Mouse (Mus musculus): Measurements from ENCODE around the gene Rpe. TPM values are rescaled to one million over a fixed set of nuclear protein-coding genes. Genes with fewer than 3 reads are reported as not detected.
A peak's percentile ranks its signal among the peaks of the same experiment; 100 is the strongest.

Rpe gene
- polyA plus RNA-seq (2015; fragmentation: Nextera tagmentation; extraction: Ambion mirVana), result 22.6 and 27.9 TPM in 2 replicates

- Histone ChIP-seq H3K9ac (ENCODE audit: low read depth, low read length) (peak within 1 kb of the TSS; percentile 89), H3K4me1 (ENCODE audit: control insufficient read depth, low read depth, low read length) (peaks cover 19% of the 10 kb centered on the region), H3K4me2 (ENCODE audit: low read depth, low read length) (peak within 1 kb of the TSS; percentile 65), H3K36me3 (ENCODE audit: control insufficient read depth, insufficient read depth) (no peaks in the 10 kb centered on the region), H3K4me3 (ENCODE audit: low read depth, low read length) (peak within 1 kb of the TSS; percentile 92), H3K27me3 (ENCODE audit: control insufficient read depth, insufficient read depth, low read depth, low read length) (no peaks in the 10 kb centered on the region), H3K27ac (ENCODE audit: low read length) (peak within 1 kb of the TSS; percentile 82), H3K9me3 (replicated peaks; ENCODE audit: control insufficient read depth, low read length) (no peaks in the 10 kb centered on the region)
- WGBS (ENCODE audit: insufficient replicate concordance), result under 1% methylated on average over 73 of the region's 73 CpGs
- peak; percentile 99 for ATAC-seq (ENCODE audit: low read depth)
Measured at GRCm38 (mm10) chr1:66700693-66701575, at the start of gene Rpe. Gene Rpe (plus strand): TSS chr1:66700831.

GRCm38 (mm10) chr1:66655119-66655746 lies 45.4 kb upstream of the Rpe start:
- Histone ChIP-seq H3K4me2 (ENCODE audit: low read depth, low read length) (no peak overlapping the region), H3K27ac (ENCODE audit: low read length) (no peak overlapping the region), H3K9me3 (replicated peaks; ENCODE audit: control insufficient read depth, low read length) (no peaks in the 10 kb centered on the region), H3K4me3 (ENCODE audit: low read depth, low read length) (no peak overlapping the region), H3K27me3 (ENCODE audit: control insufficient read depth, insufficient read depth, low read depth, low read length) (no peaks in the 10 kb centered on the region), H3K36me3 (ENCODE audit: control insufficient read depth, insufficient read depth) (no peaks in the 10 kb centered on the region), H3K4me1 (ENCODE audit: control insufficient read depth, low read depth, low read length) (no peaks in the 10 kb centered on the region), H3K9ac (ENCODE audit: low read depth, low read length) (no peak overlapping the region)
- WGBS (ENCODE audit: insufficient replicate concordance), result 52% methylated on average over 4 of the region's 4 CpGs
- no peak for ATAC-seq (ENCODE audit: low read depth)

GRCm38 (mm10) chr1:66655747-66656119 lies 44.9 kb upstream of the Rpe start:
- no peak overlapping the region for H3K27ac ChIP-seq (ENCODE audit: low read length)
- H3K27me3 ChIP-seq (ENCODE audit: control insufficient read depth, insufficient read depth, low read depth, low read length), result no peaks in the 10 kb centered on the region
- H3K4me2 ChIP-seq (ENCODE audit: low read depth, low read length), result no peak overlapping the region
- ATAC-seq (ENCODE audit: low read depth), result no peak
- no peaks in the 10 kb centered on the region for H3K9me3 ChIP-seq (replicated peaks; ENCODE audit: control insufficient read depth, low read length)
- H3K9ac ChIP-seq (ENCODE audit: low read depth, low read length), result no peak overlapping the region
- H3K4me1 ChIP-seq (ENCODE audit: control insufficient read depth, low read depth, low read length), result no peaks in the 10 kb centered on the region
- no peak overlapping the region for H3K4me3 ChIP-seq (ENCODE audit: low read depth, low read length)
- H3K36me3 ChIP-seq (ENCODE audit: control insufficient read depth, insufficient read depth), result no peaks in the 10 kb centered on the region

GRCm38 (mm10) chr1:66671475-66671874 lies 29.2 kb upstream of the Rpe start:
- ATAC-seq (ENCODE audit: low read depth), result peak; percentile 32; the same call in 1 of the 2 replicates
- Histone ChIP-seq H3K4me1 (ENCODE audit: control insufficient read depth, low read depth, low read length) (no peaks in the 10 kb centered on the region), H3K9me3 (replicated peaks; ENCODE audit: control insufficient read depth, low read length) (no peaks in the 10 kb centered on the region), H3K36me3 (ENCODE audit: control insufficient read depth, insufficient read depth) (no peaks in the 10 kb centered on the region), H3K27me3 (ENCODE audit: control insufficient read depth, insufficient read depth, low read depth, low read length) (no peaks in the 10 kb centered on the region), H3K4me3 (ENCODE audit: low read depth, low read length) (no peak overlapping the region), H3K9ac (ENCODE audit: low read depth, low read length) (no peak overlapping the region), H3K4me2 (ENCODE audit: low read depth, low read length) (no peak overlapping the region), H3K27ac (ENCODE audit: low read length) (no peak overlapping the region)
- WGBS (ENCODE audit: insufficient replicate concordance), result 58% methylated on average over 7 of the region's 7 CpGs

GRCm38 (mm10) chr1:66672812-66673211 lies 27.8 kb upstream of the Rpe start:
- Histone ChIP-seq H3K9ac (ENCODE audit: low read depth, low read length) (no peak overlapping the region), H3K27me3 (ENCODE audit: control insufficient read depth, insufficient read depth, low read depth, low read length) (no peaks in the 10 kb centered on the region), H3K36me3 (ENCODE audit: control insufficient read depth, insufficient read depth) (no peaks in the 10 kb centered on the region), H3K27ac (ENCODE audit: low read length) (no peak overlapping the region), H3K4me1 (ENCODE audit: control insufficient read depth, low read depth, low read length) (no peaks in the 10 kb centered on the region), H3K4me2 (ENCODE audit: low read depth, low read length) (no peak overlapping the region), H3K4me3 (ENCODE audit: low read depth, low read length) (no peak overlapping the region), H3K9me3 (replicated peaks; ENCODE audit: control insufficient read depth, low read length) (no peaks in the 10 kb centered on the region)
- 60% methylated on average over 7 of the region's 7 CpGs for whole genome bisulfite sequencing (ENCODE audit: insufficient replicate concordance)
- ATAC-seq (ENCODE audit: low read depth), result no peak

GRCm38 (mm10) chr1:66677928-66678327 lies 22.7 kb upstream of the Rpe start:
- Histone ChIP-seq H3K27ac (ENCODE audit: low read length) (no peak overlapping the region), H3K9me3 (replicated peaks; ENCODE audit: control insufficient read depth, low read length) (no peaks in the 10 kb centered on the region), H3K36me3 (ENCODE audit: control insufficient read depth, insufficient read depth) (no peaks in the 10 kb centered on the region), H3K27me3 (ENCODE audit: control insufficient read depth, insufficient read depth, low read depth, low read length) (no peaks in the 10 kb centered on the region), H3K9ac (ENCODE audit: low read depth, low read length) (no peak overlapping the region), H3K4me3 (ENCODE audit: low read depth, low read length) (no peak overlapping the region), H3K4me2 (ENCODE audit: low read depth, low read length) (no peak overlapping the region), H3K4me1 (ENCODE audit: control insufficient read depth, low read depth, low read length) (no peaks in the 10 kb centered on the region)
- 69% methylated on average over 14 of the region's 14 CpGs for WGBS (ENCODE audit: insufficient replicate concordance)
- no peak for ATAC-seq (ENCODE audit: low read depth)

GRCm38 (mm10) chr1:66678662-66679061 lies 22.0 kb upstream of the Rpe start:
- Histone ChIP-seq H3K36me3 (ENCODE audit: control insufficient read depth, insufficient read depth) (no peaks in the 10 kb centered on the region), H3K9me3 (replicated peaks; ENCODE audit: control insufficient read depth, low read length) (no peaks in the 10 kb centered on the region), H3K27me3 (ENCODE audit: control insufficient read depth, insufficient read depth, low read depth, low read length) (no peaks in the 10 kb centered on the region), H3K27ac (ENCODE audit: low read length) (no peak overlapping the region), H3K4me1 (ENCODE audit: control insufficient read depth, low read depth, low read length) (no peaks in the 10 kb centered on the region), H3K4me3 (ENCODE audit: low read depth, low read length) (no peak overlapping the region), H3K4me2 (ENCODE audit: low read depth, low read length) (no peak overlapping the region), H3K9ac (ENCODE audit: low read depth, low read length) (no peak overlapping the region)
- 38% methylated on average over 2 of the region's 2 CpGs for WGBS (ENCODE audit: insufficient replicate concordance)
- no peak for ATAC-seq (ENCODE audit: low read depth)

- H3K9me3 ChIP-seq (replicated peaks; ENCODE audit: control insufficient read depth, low read length), result no peaks in the 10 kb centered on the region
Measured at GRCm38 (mm10) chr1:66682974-66683373, 17.7 kb upstream of the Rpe start.

GRCm38 (mm10) chr1:66691772-66692171 lies 8.9 kb upstream of the Rpe start:
- H3K36me3 ChIP-seq (ENCODE audit: control insufficient read depth, insufficient read depth), result no peaks in the 10 kb centered on the region
- H3K4me3 ChIP-seq (ENCODE audit: low read depth, low read length), result no peak overlapping the region
- H3K4me1 ChIP-seq (ENCODE audit: control insufficient read depth, low read depth, low read length), result no peaks in the 10 kb centered on the region
- no peaks in the 10 kb centered on the region for H3K27me3 ChIP-seq (ENCODE audit: control insufficient read depth, insufficient read depth, low read depth, low read length)
- H3K9me3 ChIP-seq (replicated peaks; ENCODE audit: control insufficient read depth, low read length), result no peaks in the 10 kb centered on the region
- no peak overlapping the region for H3K27ac ChIP-seq (ENCODE audit: low read length)
- no peak overlapping the region for H3K9ac ChIP-seq (ENCODE audit: low read depth, low read length)
- no peak overlapping the region for H3K4me2 ChIP-seq (ENCODE audit: low read depth, low read length)
- 57% methylated on average over 3 of the region's 3 CpGs for WGBS (ENCODE audit: insufficient replicate concordance)
- no peak for ATAC-seq (ENCODE audit: low read depth)

More at GRCm38 (mm10) chr1:66682974-66683373, 17.7 kb upstream of the Rpe start:
- Histone ChIP-seq H3K27ac (ENCODE audit: low read length) (no peak overlapping the region), H3K4me1 (ENCODE audit: control insufficient read depth, low read depth, low read length) (no peaks in the 10 kb centered on the region), H3K4me2 (ENCODE audit: low read depth, low read length) (no peak overlapping the region), H3K9ac (ENCODE audit: low read depth, low read length) (no peak overlapping the region), H3K4me3 (ENCODE audit: low read depth, low read length) (no peak overlapping the region), H3K27me3 (ENCODE audit: control insufficient read depth, insufficient read depth, low read depth, low read length) (no peaks in the 10 kb centered on the region), H3K36me3 (ENCODE audit: control insufficient read depth, insufficient read depth) (no peaks in the 10 kb centered on the region)
- no peak for ATAC-seq (ENCODE audit: low read depth)
- 57% methylated on average over 5 of the region's 5 CpGs for WGBS (ENCODE audit: insufficient replicate concordance)

All from liver, embryonic 16.5 days (tissue).